Mouse (Mus musculus) intestine, postnatal 0 days (tissue): ENCODE measurements around the gene Adcy4. TPM values are rescaled to one million over a fixed set of nuclear protein-coding genes. Genes with fewer than 3 reads are reported as not detected.

Experiments used
- ATAC-seq: fragments of 200-750 bp; cut with Nextera tagmentation; 2 replicates; pipeline ENCODE4 v1.8.0; 2017; ENCODE audit warnings: mild to moderate bottlenecking, moderate TSS enrichment, moderate library complexity
- H3K27ac ChIP-seq: fragments of 300-500 bp; sonication (generic); 2 replicates; pipeline ENCODE4 v1.5.1; 2014; ENCODE audit warnings: mild to moderate bottlenecking, low read depth, low read length, moderate library complexity
- H3K27me3 ChIP-seq: fragments of 300-500 bp; sonication (generic); replicated peaks from 2 replicates; pipeline ENCODE4 v1.6.1; 2014; ENCODE audit warnings: low read length, mixed read lengths; ENCODE audit not compliant: control insufficient read depth, insufficient read depth
- H3K36me3 ChIP-seq: fragments of 300-500 bp; sonication (generic); 2 replicates; pipeline ENCODE4 v1.6.1; 2014; ENCODE audit warnings: mild to moderate bottlenecking, moderate library complexity; ENCODE audit not compliant: control insufficient read depth, insufficient read depth
- H3K4me1 ChIP-seq: fragments of 300-500 bp; sonication (generic); replicated peaks from 2 replicates; pipeline ENCODE4 v1.6.1; 2014; ENCODE audit warnings: antibody characterized with exemption, low read length, mixed read lengths; ENCODE audit not compliant: control insufficient read depth, insufficient read depth
- H3K4me2 ChIP-seq: fragments of 300-500 bp; sonication (generic); replicated peaks from 2 replicates; pipeline ENCODE4 v1.6.1; 2014; ENCODE audit warnings: low read depth, mild to moderate bottlenecking, moderate library complexity
- H3K4me3 ChIP-seq: fragments of 300-500 bp; sonication (generic); 2 replicates; pipeline ENCODE4 v1.5.1; 2014; ENCODE audit warnings: low read depth, low read length
- H3K9ac ChIP-seq: fragments of 300-500 bp; sonication (generic); 2 replicates; pipeline ENCODE4 v1.6.1; 2014; ENCODE audit warnings: mild to moderate bottlenecking, low read depth, low read length
- H3K9me3 ChIP-seq: fragments of 300-500 bp; sonication (generic); 2 replicates; pipeline ENCODE4 v1.6.1; 2016; ENCODE audit warnings: mixed run types; ENCODE audit not compliant: control insufficient read depth
- CTCF ChIP-seq: sonication (generic); IDR thresholded peaks from 2 replicates; pipeline ENCODE4 v1.5.1; 2016; ENCODE audit warnings: low read depth, mild to moderate bottlenecking, control low read depth, antibody characterized with exemption, moderate library complexity
- WGBS: fragments of 180-500 bp; shearing (Covaris S2); extraction: QIAGEN DNeasy Blood & Tissue Kit; methylation state at CpG from one replicate; pipeline ENCODE4 v1.1.7; 2014; 5-methylcytosine and 5-hydroxymethylcytosine counted together
- polyA plus RNA-seq: library from polyadenylated mRNA; unstranded; fragments of >200 nt; fragmentation: Nextera tagmentation; extraction: Ambion mirVana; gene quantifications from 2 replicates; pipeline ENCODE4 v1.2.1, GENCODE M21; 2015

The Adcy4 gene
- polyA plus RNA-seq, 1 experiment from 2014 or later = 4.3 TPM

GRCm38 (mm10) chr14:55720666-55721065 is 63.2 kb downstream of the Adcy4 start:
- WGBS = 90% methylated on average over 12 of the region's 12 CpGs
- Histone ChIP-seq H3K27ac (no peak overlapping the region), H3K4me1 (no peaks in the 10 kb centered on the region), H3K9me3 (no peaks in the 10 kb centered on the region), H3K9ac (no peak overlapping the region), H3K4me2 (no peak overlapping the region), H3K27me3 (no peaks in the 10 kb centered on the region), H3K4me3 (no peak overlapping the region), H3K36me3 (peaks cover 38% of the 10 kb centered on the region)
- no peak for TF ChIP-seq CTCF
- ATAC-seq = no peak

DNA sequence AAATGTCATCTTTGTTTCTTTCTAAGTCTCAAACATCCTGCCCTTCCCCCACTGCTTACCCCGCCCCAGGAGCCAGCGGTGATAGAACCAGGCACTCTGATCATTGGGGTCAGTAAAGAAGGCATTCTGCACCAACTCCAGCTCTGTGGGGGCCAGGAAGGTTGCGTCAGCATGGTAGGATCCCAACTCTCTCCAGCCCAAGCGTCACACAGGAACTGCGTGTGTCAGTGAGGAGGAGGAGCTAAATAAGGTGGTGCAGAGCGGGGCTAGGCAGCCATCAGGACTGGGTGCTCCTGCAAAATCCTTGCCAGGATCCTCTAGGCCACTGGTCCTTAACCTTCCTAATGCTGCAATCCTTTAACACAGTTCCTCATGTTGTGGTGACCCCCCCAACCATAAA is 64.2 kb downstream of the Adcy4 start:
- peaks cover 38% of the 10 kb centered on the region for H3K36me3 ChIP-seq
- H3K27ac ChIP-seq = no peak overlapping the region
- no peak for ATAC-seq
- no peak overlapping the region for H3K4me2 ChIP-seq
- WGBS = 87% methylated on average over 6 of the region's 6 CpGs
- H3K9ac ChIP-seq = no peak overlapping the region
- no peaks in the 10 kb centered on the region for H3K9me3 ChIP-seq
- TF ChIP-seq CTCF = no peak
- H3K4me1 ChIP-seq = no peaks in the 10 kb centered on the region
- no peaks in the 10 kb centered on the region for H3K27me3 ChIP-seq
- H3K4me3 ChIP-seq = no peak overlapping the region

Other genes with a start within 250 kb of the Adcy4 start
- gene Pck2, start 243.8 kb downstream of the Adcy4 start, polyA plus RNA-seq = 16.7 and 17.6 TPM in 2 replicates
- gene Dcaf11, start 224.1 kb downstream of the Adcy4 start, polyA plus RNA-seq = 67.0 and 74.7 TPM in 2 replicates
- gene A730061H03Rik, start 223.7 kb downstream of the Adcy4 start, polyA plus RNA-seq = 1.2 and 1.8 TPM in 2 replicates
- 0.48 and 0.52 TPM in 2 replicates for gene Fitm1, start 208.5 kb downstream of the Adcy4 start, polyA plus RNA-seq
- 283 and 287 TPM in 2 replicates for gene Psme1, start 206.0 kb downstream of the Adcy4 start, polyA plus RNA-seq
- 21.6 TPM in 2 replicates for gene Emc9, start 198.8 kb downstream of the Adcy4 start, polyA plus RNA-seq
- gene Psme2, start 193.0 kb downstream of the Adcy4 start, polyA plus RNA-seq = 481 and 514 TPM in 2 replicates
- 18.2 and 24.0 TPM in 2 replicates for gene Rnf31, start 192.4 kb downstream of the Adcy4 start, polyA plus RNA-seq
- gene Irf9, start 180.5 kb downstream of the Adcy4 start, polyA plus RNA-seq = 44.7 and 46.9 TPM in 2 replicates
- gene Rec8, start 166.1 kb downstream of the Adcy4 start, polyA plus RNA-seq = 29.8 and 30.1 TPM in 2 replicates
- 28.0 and 29.8 TPM in 2 replicates for gene Ipo4, start 148.1 kb downstream of the Adcy4 start, polyA plus RNA-seq
- gene Gm49378, start 146.2 kb downstream of the Adcy4 start, polyA plus RNA-seq = 2.3 and 2.7 TPM in 2 replicates
- 94.6 and 95.9 TPM in 2 replicates for gene Tm9sf1, start 140.3 kb downstream of the Adcy4 start, polyA plus RNA-seq
- gene Tssk4, start 133.9 kb downstream of the Adcy4 start, polyA plus RNA-seq = 0.65 and 0.69 TPM in 2 replicates
- gene Mdp1, start 123.6 kb downstream of the Adcy4 start, polyA plus RNA-seq = 85.1 and 94.0 TPM in 2 replicates
- gene Gmpr2, start 112.2 kb downstream of the Adcy4 start, polyA plus RNA-seq = 21.3 and 24.4 TPM in 2 replicates
- gene Nedd8, start 112.0 kb downstream of the Adcy4 start, polyA plus RNA-seq = 385 and 387 TPM in 2 replicates
- 20.6 and 21.9 TPM in 2 replicates for gene Tinf2, start 102.3 kb downstream of the Adcy4 start, polyA plus RNA-seq
- 1.1 and 1.3 TPM in 2 replicates for gene Tgm1, start 70.2 kb downstream of the Adcy4 start, polyA plus RNA-seq
- 24.0 and 25.6 TPM in 2 replicates for gene Rabggta, start 61.8 kb downstream of the Adcy4 start, polyA plus RNA-seq
- 466 and 476 TPM in 2 replicates for gene Dhrs1, start 38.4 kb downstream of the Adcy4 start, polyA plus RNA-seq
- gene Nop9, start 38.4 kb downstream of the Adcy4 start, polyA plus RNA-seq = 14.4 and 14.9 TPM in 2 replicates
- gene Cideb, start 25.6 kb downstream of the Adcy4 start, polyA plus RNA-seq = 366 and 385 TPM in 2 replicates
- gene Ltb4r2, start 22.7 kb downstream of the Adcy4 start, polyA plus RNA-seq = 6.7 and 9.0 TPM in 2 replicates
- 3.8 and 4.1 TPM in 2 replicates for gene Ltb4r1, start 18.1 kb downstream of the Adcy4 start, polyA plus RNA-seq
- 39.2 and 47.3 TPM in 2 replicates for gene Ripk3, start 4.8 kb upstream of the Adcy4 start, polyA plus RNA-seq
- gene Nfatc4, start 39.0 kb upstream of the Adcy4 start, polyA plus RNA-seq = 5.9 and 6.1 TPM in 2 replicates
- 2.2 and 2.5 TPM in 2 replicates for gene Nynrin, start 69.9 kb upstream of the Adcy4 start, polyA plus RNA-seq
- gene Cbln3, start 100.3 kb upstream of the Adcy4 start, polyA plus RNA-seq = 0.16 and 0.26 TPM in 2 replicates
- 5.1 and 6.3 TPM in 2 replicates for gene Khnyn, start 100.9 kb upstream of the Adcy4 start, polyA plus RNA-seq
- gene Sdr39u1, start 116.2 kb upstream of the Adcy4 start, polyA plus RNA-seq = 70.9 and 71.5 TPM in 2 replicates
- 5.8 and 6.4 TPM in 2 replicates for gene Cma1, start 160.6 kb upstream of the Adcy4 start, polyA plus RNA-seq
- not detected in 2 replicates for gene Cma2, start 166.9 kb upstream of the Adcy4 start, polyA plus RNA-seq
- 0.12 and 0.34 TPM in 2 replicates for gene Mcpt1, start 233.9 kb upstream of the Adcy4 start, polyA plus RNA-seq
- gene Mcpt9, start 246.4 kb upstream of the Adcy4 start, polyA plus RNA-seq = not detected in 2 replicates